27 mouse cellular contexts compared by ENCODE assay signal in the genomic region with DNA sequence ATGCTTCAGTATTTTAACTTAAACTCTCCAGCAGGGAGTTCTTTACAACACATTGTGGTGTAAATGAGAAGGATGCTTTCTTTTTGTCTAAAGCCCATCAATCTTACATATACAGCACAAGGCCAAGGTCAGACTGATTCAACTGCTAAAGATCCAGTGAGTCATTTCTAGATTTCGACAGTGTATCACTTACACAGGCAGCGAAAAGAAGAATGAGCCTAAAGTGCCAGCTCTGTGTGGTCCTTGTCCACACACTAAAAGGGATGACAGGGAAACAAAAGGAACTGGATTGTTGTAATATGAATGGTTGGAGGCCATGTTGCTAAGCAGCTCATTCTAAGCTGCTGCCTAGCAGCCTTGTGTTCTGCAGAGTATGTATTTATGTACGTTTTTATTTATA. TPM values are rescaled to one million over a fixed set of nuclear protein-coding genes. Genes with fewer than 3 reads are reported as not detected.
DNase-seq lines count a peak whose midpoint lies in the region; ATAC-seq lines count a peak whose summit lies in the region.
"Had no signal": no experiment of that assay in that cellular context is flagged by ENCODE, and none has a peak within 500 bp of the region (broad histone marks: within the 10 kb centered on the region; RNA-seq: fewer than 3 reads in every experiment).

No protein-coding gene starts in this region.

- H3K27me3 ChIP-seq in midbrain, embryonic 12.5 days, result no peaks in the 10 kb centered on the region
- no peaks in the 10 kb centered on the region for H3K27me3 ChIP-seq in midbrain, embryonic 16.5 days (ENCODE audit: control insufficient read depth, insufficient read depth, low read depth, low read length)
- H3K27me3 ChIP-seq: forebrain, embryonic 12.5 days; heart, embryonic 12.5 days; limb, embryonic 13.5 days; lung, embryonic 15.5 days; neural tube, embryonic 13.5 days had no signal

- no peaks in the 10 kb centered on the region for H3K36me3 ChIP-seq in midbrain, embryonic 12.5 days
- H3K36me3 ChIP-seq in midbrain, embryonic 16.5 days (ENCODE audit: control insufficient read depth, insufficient read depth, low read length), result no peaks in the 10 kb centered on the region
- H3K36me3 ChIP-seq: forebrain, embryonic 12.5 days; heart, embryonic 12.5 days; limb, embryonic 13.5 days; lung, embryonic 15.5 days; neural tube, embryonic 13.5 days had no signal

- WGBS in midbrain, embryonic 12.5 days, result 44% methylated on average over 3 of the region's 3 CpGs
- 38% methylated on average over 3 of the region's 3 CpGs for WGBS in midbrain, embryonic 16.5 days

- H3K9me3 ChIP-seq in midbrain, embryonic 12.5 days, result no peaks in the 10 kb centered on the region
- no peaks in the 10 kb centered on the region for H3K9me3 ChIP-seq in midbrain, embryonic 16.5 days (replicated peaks; ENCODE audit: control insufficient read depth, low read length, poor library complexity, severe bottlenecking)
- H3K9me3 ChIP-seq: forebrain, embryonic 12.5 days; heart, embryonic 12.5 days; limb, embryonic 13.5 days; lung, embryonic 15.5 days; neural tube, embryonic 13.5 days had no signal

- ATAC-seq in midbrain, embryonic 12.5 days (ENCODE audit: low FRiP score, low read depth), result peak; percentile 58; the same call in 1 of the 2 replicates
- ATAC-seq in midbrain, embryonic 16.5 days, result no peak

- DNase-seq in adrenal gland, adult 2 months, result peak; percentile 46
- no peak for DNase-seq in adrenal gland, adult 18-20 months (ENCODE audit: low spot score in 2 of 2)
- peak; percentile 6 for DNase-seq in adrenal gland, postnatal 10 days
- DNase-seq in mesoderm, embryonic 11.5 days (ENCODE audit: low read depth, low spot score), result peak; percentile 25
- no peak for DNase-seq in cerebellum, adult 9-10 months
- DNase-seq in right cerebral cortex, postnatal 36 days (ENCODE audit: low spot score in 2 of 2), result no peak
- DNase-seq: cerebellum, adult 11 months; cerebellum, postnatal 25 days; gastrocnemius, adult 2 months; heart, postnatal 14 days; kidney, adult 18-20 months; kidney, postnatal 10 days; layer of hippocampus, postnatal 36 days; spleen, adult 18-20 months; thymus, postnatal 25 days had no signal

- no peak overlapping the region for H3K4me2 ChIP-seq in midbrain, embryonic 12.5 days (replicated peaks)
- no peak overlapping the region for H3K4me2 ChIP-seq in midbrain, embryonic 16.5 days (ENCODE audit: low read length)
- H3K4me2 ChIP-seq: forebrain, embryonic 12.5 days; heart, embryonic 12.5 days; limb, embryonic 13.5 days; lung, embryonic 15.5 days; neural tube, embryonic 13.5 days had no signal

- no peaks in the 10 kb centered on the region for H3K4me1 ChIP-seq in midbrain, embryonic 12.5 days
- H3K4me1 ChIP-seq in midbrain, embryonic 16.5 days (ENCODE audit: control insufficient read depth, insufficient read depth, low read length), result no peaks in the 10 kb centered on the region
- H3K4me1 ChIP-seq: forebrain, embryonic 12.5 days; heart, embryonic 12.5 days; limb, embryonic 13.5 days; lung, embryonic 15.5 days; neural tube, embryonic 13.5 days had no signal

- H3K4me3 ChIP-seq in midbrain, embryonic 12.5 days, result no peak overlapping the region
- no peak overlapping the region for H3K4me3 ChIP-seq in midbrain, embryonic 16.5 days (ENCODE audit: low read depth, low read length)
- H3K4me3 ChIP-seq: forebrain, embryonic 12.5 days; gastrocnemius, adult 2 months; heart, embryonic 12.5 days; limb, embryonic 13.5 days; lung, embryonic 15.5 days; neural tube, embryonic 13.5 days had no signal

- no peak overlapping the region for H3K27ac ChIP-seq in midbrain, embryonic 12.5 days (replicated peaks)
- H3K27ac ChIP-seq in midbrain, embryonic 16.5 days (ENCODE audit: low read length), result no peak overlapping the region
- H3K27ac ChIP-seq: forebrain, embryonic 12.5 days; gastrocnemius, adult 2 months; limb, embryonic 13.5 days; liver, embryonic 14.5 days; lung, embryonic 15.5 days; neural tube, embryonic 13.5 days had no signal

- H3K9ac ChIP-seq in midbrain, embryonic 12.5 days (replicated peaks), result no peak overlapping the region
- no peak overlapping the region for H3K9ac ChIP-seq in midbrain, embryonic 16.5 days (ENCODE audit: low read depth, low read length)
- H3K9ac ChIP-seq: forebrain, embryonic 12.5 days; heart, embryonic 12.5 days; limb, embryonic 13.5 days; liver, embryonic 14.5 days; lung, embryonic 15.5 days; neural tube, embryonic 13.5 days had no signal

RNA-seq across cellular contexts. Expression of a gene that starts 41.5 kb away (rescaled TPM):
- total RNA-seq in adrenal gland, adult 2 months (2021), result under 1 TPM in 1 of 2 experiments, not detected in 1; 0.31 TPM
- polyA plus RNA-seq in adrenal gland, adult 2 months (2012; rRNA removed), result not detected in 2 replicates
- under 1 TPM in 1 of 2 experiments, not detected in 1; 0.22 TPM for total RNA-seq in adrenal gland, adult 18-20 months (2021)
- polyA plus RNA-seq in midbrain, embryonic 12.5 days (2016; fragmentation: Nextera tagmentation; extraction: Ambion mirVana), result not detected in 2 replicates
- not detected in 2 replicates for polyA plus RNA-seq in midbrain, embryonic 16.5 days (2015; fragmentation: Nextera tagmentation; extraction: Ambion mirVana)
- total RNA-seq in adrenal gland, postnatal 10 days (2021), result not detected
- total RNA-seq: gastrocnemius, adult 2 months; granulocyte monocyte progenitor cell, adult 5-6 weeks; heart, postnatal 14 days; layer of hippocampus, adult 18-20 months; layer of hippocampus, postnatal 36 days; left cerebral cortex, postnatal 14 days had no signal
- polyA plus RNA-seq: embryonic facial prominence, embryonic 11.5 days; limb, embryonic 13.5 days; lung, embryonic 15.5 days; neural tube, embryonic 13.5 days had no signal

Comparison
In these comparisons a context has a peak if more than half of its experiments do, and no peak if none do; other contexts are left out.
1. DNase-seq: peak in adrenal gland, adult 2 months (single experiment), adrenal gland, postnatal 10 days (single experiment) and mesoderm, embryonic 11.5 days (single experiment); none in adrenal gland, adult 18-20 months (0 of 2), cerebellum, adult 9-10 months (single experiment) and right cerebral cortex, postnatal 36 days (0 of 2).